Mouse (Mus musculus): ENCODE measurements at regions not wholly inside any gene's neighbourhood (a gene's known extent, or its start where the extent isn't known, plus 50 kb on each side); places are given as distances from the start of the nearest gene placed in this dataset.
A peak's percentile ranks its signal among the peaks of the same experiment; 100 is the strongest.

DNA sequence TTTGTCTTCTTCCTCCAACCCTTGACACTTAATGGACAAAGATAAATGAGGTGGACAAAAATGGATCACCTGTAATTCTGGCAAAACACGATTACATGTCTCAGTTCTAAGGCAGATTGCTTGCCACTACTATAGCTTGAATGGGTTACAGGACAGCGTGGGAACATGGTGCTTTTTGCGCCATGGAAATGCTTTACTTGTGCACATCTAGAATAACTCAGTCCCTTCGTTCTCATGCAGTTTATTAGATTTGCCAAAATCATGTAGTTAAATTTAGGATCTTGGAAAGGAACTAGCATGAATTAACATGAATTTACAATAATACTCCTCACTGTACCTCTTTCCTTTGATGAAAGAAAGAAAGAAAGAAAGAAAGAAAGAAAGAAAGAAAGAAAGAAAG lies 211.1 kb upstream of the Dab2 start:
- Histone ChIP-seq H3K27ac (no peak overlapping the region), H3K27me3 (no peaks in the 10 kb centered on the region), H3K4me1 (no peaks in the 10 kb centered on the region), H3K4me2 (no peak overlapping the region), H3K9ac (no peak overlapping the region), H3K36me3 (no peaks in the 10 kb centered on the region), H3K9me3 (no peaks in the 10 kb centered on the region), H3K4me3 (no peak overlapping the region)
- WGBS, result 80% methylated on average over 4 of the region's 4 CpGs
- ATAC-seq (ENCODE audit: insufficient number of reproducible peaks, insufficient read depth, low FRiP score, low TSS enrichment, low read depth), result no peak

DNA sequence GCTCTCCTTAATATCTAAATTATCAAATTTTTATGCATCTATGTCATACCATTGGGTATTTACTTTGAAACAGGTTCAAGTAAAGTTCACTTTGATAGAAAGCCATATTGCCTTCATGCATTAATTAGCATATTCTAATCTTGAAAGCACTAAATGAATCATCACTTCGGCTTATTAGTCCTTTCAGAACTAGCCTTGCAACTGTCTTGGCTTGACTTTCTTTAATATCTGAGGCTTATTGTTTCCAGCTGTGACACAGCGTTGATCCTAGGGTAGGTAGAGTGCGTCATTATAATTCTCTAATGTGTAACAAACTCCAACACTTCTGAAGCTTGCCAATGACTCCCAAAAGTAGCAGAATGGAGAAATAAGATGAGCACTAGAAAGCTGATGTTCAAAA lies 169.9 kb upstream of the Dab2 start:
- no peak overlapping the region for H3K4me2 ChIP-seq
- H3K36me3 ChIP-seq, result no peaks in the 10 kb centered on the region
- no peaks in the 10 kb centered on the region for H3K9me3 ChIP-seq
- no peaks in the 10 kb centered on the region for H3K27me3 ChIP-seq
- 47% methylated on average over 3 of the region's 3 CpGs for WGBS
- no peak overlapping the region for H3K4me3 ChIP-seq
- no peaks in the 10 kb centered on the region for H3K4me1 ChIP-seq
- H3K27ac ChIP-seq, result no peak overlapping the region
- no peak for ATAC-seq (ENCODE audit: insufficient number of reproducible peaks, insufficient read depth, low FRiP score, low TSS enrichment, low read depth)
- H3K9ac ChIP-seq, result no peak overlapping the region

DNA sequence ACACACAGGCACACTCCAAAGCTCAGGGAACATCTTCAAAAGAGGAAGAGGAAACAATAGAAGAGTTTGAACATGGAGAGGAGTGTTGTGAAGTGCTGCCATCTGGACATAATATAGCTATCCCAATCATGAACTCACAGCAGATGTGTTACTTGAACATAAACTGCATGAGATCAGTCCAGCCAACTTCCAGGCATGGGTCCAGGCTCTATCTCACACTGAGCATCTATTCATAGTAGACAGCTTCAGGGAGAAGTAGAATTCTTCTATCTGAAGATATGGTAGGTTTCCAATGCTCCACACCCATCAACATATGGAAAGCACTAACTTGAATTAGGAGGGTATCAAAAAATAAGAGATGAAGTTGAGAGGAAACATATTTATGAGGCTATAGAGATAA lies 167.4 kb upstream of the Dab2 start:
- ATAC-seq (ENCODE audit: insufficient number of reproducible peaks, insufficient read depth, low FRiP score, low TSS enrichment, low read depth), result no peak
- peaks cover 14% of the 10 kb centered on the region; the same call in 1 of the 2 replicates for H3K9me3 ChIP-seq
- no peak overlapping the region for H3K4me3 ChIP-seq
- H3K4me1 ChIP-seq, result no peaks in the 10 kb centered on the region
- no peak overlapping the region for H3K27ac ChIP-seq
- H3K36me3 ChIP-seq, result no peaks in the 10 kb centered on the region
- H3K27me3 ChIP-seq, result no peaks in the 10 kb centered on the region
- no peak overlapping the region for H3K9ac ChIP-seq
- H3K4me2 ChIP-seq, result no peak overlapping the region

DNA sequence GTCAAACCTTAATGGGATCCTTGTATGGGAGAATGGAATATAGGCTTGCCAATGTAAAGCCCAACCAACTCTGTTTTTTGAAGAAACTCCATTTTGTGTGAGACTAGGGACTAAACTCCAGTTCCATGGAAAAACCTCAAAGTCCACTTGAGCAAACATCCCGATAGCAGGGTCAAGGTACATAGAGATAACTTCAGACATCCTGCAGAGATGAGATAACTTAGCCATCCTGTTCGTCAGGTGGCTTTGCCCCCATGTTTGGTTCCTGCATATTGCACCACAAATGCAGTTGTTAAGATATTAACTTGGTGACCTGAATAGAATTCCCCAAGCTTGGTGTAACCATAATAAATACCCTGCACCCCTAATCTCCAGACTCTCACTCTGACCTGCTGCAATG lies 154.5 kb upstream of the Dab2 start:
- no peaks in the 10 kb centered on the region for H3K36me3 ChIP-seq
- no peak overlapping the region for H3K4me3 ChIP-seq
- H3K4me2 ChIP-seq, result no peak overlapping the region
- no peaks in the 10 kb centered on the region for H3K27me3 ChIP-seq
- no peak overlapping the region for H3K9ac ChIP-seq
- H3K9me3 ChIP-seq, result no peaks in the 10 kb centered on the region
- no peak overlapping the region for H3K27ac ChIP-seq
- no peaks in the 10 kb centered on the region for H3K4me1 ChIP-seq
- 86% methylated on average over 2 of the region's 2 CpGs for whole genome bisulfite sequencing
- ATAC-seq (ENCODE audit: insufficient number of reproducible peaks, insufficient read depth, low FRiP score, low TSS enrichment, low read depth), result no peak

DNA sequence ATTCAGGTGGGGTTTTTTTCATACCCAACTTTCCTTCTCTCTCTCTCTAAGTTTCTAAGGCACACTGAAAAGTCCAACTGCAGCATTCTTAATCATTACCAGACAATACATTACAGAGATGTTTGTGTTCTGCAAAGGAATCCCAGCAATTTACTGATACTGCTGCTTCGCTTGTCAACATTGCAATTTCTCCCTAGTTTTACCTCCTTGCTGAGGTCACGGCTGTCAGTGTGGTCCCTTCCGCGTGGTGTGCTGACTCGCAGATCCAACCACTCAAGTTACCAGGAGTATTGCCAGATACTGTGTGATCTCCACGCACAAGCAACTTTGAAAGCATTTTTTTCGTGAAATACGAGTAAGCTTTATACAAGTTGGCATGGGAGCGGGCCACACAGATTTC lies 144.9 kb upstream of the Dab2 start:
- Histone ChIP-seq H3K4me3 (no peak overlapping the region), H3K4me2 (peak overlapping the region; percentile 27), H3K36me3 (no peaks in the 10 kb centered on the region), H3K9ac (no peak overlapping the region), H3K9me3 (no peaks in the 10 kb centered on the region), H3K4me1 (peaks cover 11% of the 10 kb centered on the region; the same call in 1 of the 2 replicates), H3K27me3 (no peaks in the 10 kb centered on the region), H3K27ac (no peak overlapping the region; the same call in 1 of the 2 replicates)
- ATAC-seq (ENCODE audit: insufficient number of reproducible peaks, insufficient read depth, low FRiP score, low TSS enrichment, low read depth), result no peak
- WGBS, result 13% methylated on average over 9 of the region's 9 CpGs

DNA sequence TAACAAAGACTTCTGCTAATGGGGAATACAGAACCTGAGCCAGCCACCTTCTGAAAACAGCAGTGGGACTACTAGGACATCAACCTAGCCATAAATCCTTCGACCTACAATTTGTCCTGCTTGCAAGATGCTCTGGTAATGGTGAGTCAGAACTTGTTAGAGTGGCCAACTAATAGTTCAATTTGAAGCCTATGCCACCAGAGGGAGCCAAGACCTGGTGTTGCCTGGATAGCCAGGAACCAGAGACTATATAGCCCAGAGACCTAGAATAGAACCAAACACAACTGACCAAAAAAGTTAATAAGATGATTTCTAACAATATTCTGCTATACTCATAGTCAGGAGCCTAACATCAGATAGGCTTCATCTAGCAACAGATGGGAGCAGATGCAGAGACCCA lies 119.3 kb upstream of the Dab2 start:
- ATAC-seq (ENCODE audit: insufficient number of reproducible peaks, insufficient read depth, low FRiP score, low TSS enrichment, low read depth), result no peak
- WGBS, result 87% methylated on average over 1 of the region's 1 CpGs

DNA sequence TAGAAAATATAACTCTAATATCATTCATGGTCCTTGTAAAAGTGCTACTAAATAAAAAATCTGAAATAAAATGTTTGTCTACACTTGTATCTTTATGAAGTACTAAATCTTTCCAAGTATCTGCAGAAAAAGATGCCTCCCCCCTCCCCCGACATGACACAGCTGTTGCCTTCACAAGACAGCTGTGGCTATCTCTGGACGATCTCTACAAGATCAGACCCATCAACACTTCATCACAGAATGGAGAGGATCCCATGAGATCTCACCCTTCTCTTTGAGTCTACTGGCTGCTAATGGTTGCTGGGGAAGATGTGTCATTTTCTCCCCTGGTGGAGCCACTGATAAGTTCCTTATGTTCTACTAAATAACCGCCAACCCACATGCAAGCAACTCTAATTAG lies 116.0 kb upstream of the Dab2 start:
- no peak for ATAC-seq (ENCODE audit: insufficient number of reproducible peaks, insufficient read depth, low FRiP score, low TSS enrichment, low read depth)
- no peak overlapping the region for H3K9ac ChIP-seq
- no peak overlapping the region for H3K4me3 ChIP-seq
- H3K9me3 ChIP-seq, result no peaks in the 10 kb centered on the region
- H3K27ac ChIP-seq, result no peak overlapping the region
- no peaks in the 10 kb centered on the region for H3K27me3 ChIP-seq
- WGBS, result 73% methylated on average over 3 of the region's 3 CpGs
- no peaks in the 10 kb centered on the region for H3K36me3 ChIP-seq
- H3K4me1 ChIP-seq, result no peaks in the 10 kb centered on the region
- H3K4me2 ChIP-seq, result no peak overlapping the region

More for the DNA sequence above, 119.3 kb upstream of the Dab2 start:
- Histone ChIP-seq H3K27me3 (no peaks in the 10 kb centered on the region), H3K9me3 (no peaks in the 10 kb centered on the region), H3K36me3 (no peaks in the 10 kb centered on the region), H3K9ac (no peak overlapping the region), H3K4me2 (no peak overlapping the region), H3K27ac (no peak overlapping the region), H3K4me3 (no peak overlapping the region), H3K4me1 (no peaks in the 10 kb centered on the region)

DNA sequence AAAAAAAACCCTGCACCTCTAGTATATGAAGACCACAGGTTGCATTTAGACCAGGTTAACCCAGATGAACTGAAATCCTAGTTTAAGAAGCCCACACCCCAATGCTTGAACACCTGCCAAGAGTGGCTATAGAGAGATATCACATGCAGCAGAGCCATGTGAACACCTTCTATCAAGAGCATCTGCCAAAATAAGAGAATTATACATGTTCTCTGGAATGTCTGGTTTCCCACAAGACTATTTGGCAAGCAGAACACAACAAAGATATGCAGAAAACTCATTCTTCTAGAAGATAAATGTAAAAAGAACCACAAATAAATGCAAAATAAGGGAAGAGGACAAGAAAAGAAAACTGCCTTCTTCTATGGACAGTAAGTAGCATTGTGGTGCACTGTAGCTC lies 107.7 kb upstream of the Dab2 start:
- Histone ChIP-seq H3K27me3 (no peaks in the 10 kb centered on the region), H3K36me3 (no peaks in the 10 kb centered on the region), H3K4me3 (no peak overlapping the region), H3K4me2 (no peak overlapping the region), H3K9me3 (no peaks in the 10 kb centered on the region), H3K4me1 (no peaks in the 10 kb centered on the region), H3K9ac (no peak overlapping the region), H3K27ac (no peak overlapping the region)
- ATAC-seq (ENCODE audit: insufficient number of reproducible peaks, insufficient read depth, low FRiP score, low TSS enrichment, low read depth), result no peak

DNA sequence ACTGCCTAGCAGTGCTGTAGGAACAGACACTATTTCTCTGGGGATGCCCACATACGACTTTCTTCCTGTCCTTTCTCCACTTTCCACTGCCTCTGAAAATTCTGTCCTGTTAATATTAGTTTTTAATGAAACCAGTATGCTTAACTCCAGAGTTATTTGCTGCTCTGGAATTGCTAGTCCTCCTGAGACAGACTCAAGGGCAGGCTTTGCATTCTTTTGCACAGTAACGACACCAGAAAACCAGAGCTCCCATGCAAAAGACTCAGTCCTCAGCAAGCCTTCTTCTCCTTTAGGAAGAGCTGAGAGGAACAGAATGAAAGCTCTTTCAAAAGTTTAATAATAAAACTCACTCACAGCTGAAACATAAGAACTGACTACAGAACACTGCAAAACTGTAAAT lies 92.3 kb upstream of the Dab2 start:
- 27% methylated on average over 2 of the region's 2 CpGs for WGBS
- no peak overlapping the region for H3K4me2 ChIP-seq
- peaks cover 4% of the 10 kb centered on the region for H3K4me1 ChIP-seq
- H3K27me3 ChIP-seq, result 0 out of 2 replicates have a peak, but pooled peaks cover 5% of the 10 kb centered on the region
- ATAC-seq (ENCODE audit: insufficient number of reproducible peaks, insufficient read depth, low FRiP score, low TSS enrichment, low read depth), result no peak
- H3K4me3 ChIP-seq, result no peak overlapping the region
- H3K36me3 ChIP-seq, result no peaks in the 10 kb centered on the region
- H3K27ac ChIP-seq, result no peak overlapping the region
- no peaks in the 10 kb centered on the region; the same call in 1 of the 2 replicates for H3K9me3 ChIP-seq
- H3K9ac ChIP-seq, result no peak overlapping the region

DNA sequence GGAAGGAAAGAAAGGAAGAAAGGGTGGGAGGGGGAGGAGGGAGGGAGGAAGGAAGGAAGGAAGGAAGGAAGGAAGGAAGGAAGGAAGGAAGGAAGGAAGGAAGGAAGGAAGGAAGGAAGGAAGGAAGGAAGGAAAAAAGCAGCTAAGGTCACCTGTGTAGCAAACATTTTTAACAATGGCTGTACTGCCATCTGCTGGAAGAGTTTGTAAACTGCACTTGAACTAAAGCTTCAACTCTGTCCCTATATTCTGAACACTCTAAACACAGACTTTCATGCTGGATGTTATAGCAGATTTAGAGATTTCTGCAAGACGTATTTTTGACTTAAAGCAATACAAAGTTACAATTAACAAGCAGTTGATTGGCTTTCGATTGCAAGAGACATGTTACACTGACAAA lies 90.3 kb upstream of the Dab2 start:
- Histone ChIP-seq H3K9ac (no peak overlapping the region), H3K36me3 (no peaks in the 10 kb centered on the region), H3K4me1 (peaks cover 4% of the 10 kb centered on the region), H3K27ac (no peak overlapping the region), H3K4me3 (no peak overlapping the region), H3K4me2 (no peak overlapping the region), H3K9me3 (no peaks in the 10 kb centered on the region; the same call in 1 of the 2 replicates), H3K27me3 (0 out of 2 replicates have a peak, but pooled peaks cover 5% of the 10 kb centered on the region)
- WGBS, result 7% methylated on average over 2 of the region's 2 CpGs
- ATAC-seq (ENCODE audit: insufficient number of reproducible peaks, insufficient read depth, low FRiP score, low TSS enrichment, low read depth), result no peak

DNA sequence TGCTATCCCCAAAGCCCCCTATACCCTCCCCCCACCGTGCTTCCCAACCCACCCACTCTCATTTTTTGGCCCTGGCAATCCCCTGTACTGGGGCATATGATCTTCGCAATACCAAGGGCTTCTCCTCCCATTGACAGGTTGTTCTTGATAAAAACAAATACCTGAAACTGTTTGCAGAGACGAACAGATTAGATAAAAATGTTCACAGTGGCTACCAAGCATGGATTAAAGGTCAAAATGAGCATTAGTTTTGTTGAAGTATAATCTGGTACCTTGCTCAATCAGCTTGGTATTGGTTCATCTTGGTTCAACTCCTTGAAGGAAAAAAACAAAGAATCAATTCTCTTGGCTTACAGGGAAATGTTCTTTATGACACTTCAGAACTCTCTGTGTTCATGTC lies 81.5 kb upstream of the Dab2 start:
- Histone ChIP-seq H3K4me3 (no peak overlapping the region), H3K4me2 (no peak overlapping the region), H3K27me3 (no peaks in the 10 kb centered on the region), H3K9me3 (no peaks in the 10 kb centered on the region), H3K9ac (no peak overlapping the region), H3K36me3 (no peaks in the 10 kb centered on the region), H3K27ac (no peak overlapping the region), H3K4me1 (no peaks in the 10 kb centered on the region)
- 67% methylated on average over 3 of the region's 3 CpGs for WGBS
- ATAC-seq (ENCODE audit: insufficient number of reproducible peaks, insufficient read depth, low FRiP score, low TSS enrichment, low read depth), result no peak

DNA sequence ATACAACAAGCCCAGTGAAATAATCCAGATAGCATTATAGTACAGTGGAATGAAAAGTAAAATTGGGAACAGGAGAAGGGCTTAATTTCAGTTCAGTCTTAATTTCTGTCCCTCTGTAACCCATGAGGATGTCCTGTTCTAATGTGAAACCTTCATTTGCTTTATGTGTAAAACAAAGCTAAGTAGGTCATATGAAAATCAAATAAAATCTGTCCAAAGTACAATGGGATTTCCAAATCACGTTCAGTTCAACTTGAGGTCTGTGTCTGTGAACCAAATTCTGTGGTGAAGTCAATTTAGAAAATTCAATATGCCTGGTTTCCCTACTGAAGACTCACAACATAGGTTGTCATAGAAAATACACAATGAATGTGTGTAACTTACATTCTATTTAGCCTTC lies 74.4 kb upstream of the Dab2 start:
- Histone ChIP-seq H3K9me3 (no peaks in the 10 kb centered on the region), H3K27ac (no peak overlapping the region), H3K27me3 (no peaks in the 10 kb centered on the region), H3K9ac (no peak overlapping the region), H3K4me2 (no peak overlapping the region), H3K36me3 (no peaks in the 10 kb centered on the region), H3K4me3 (no peak overlapping the region), H3K4me1 (no peaks in the 10 kb centered on the region)
- no peak for ATAC-seq (ENCODE audit: insufficient number of reproducible peaks, insufficient read depth, low FRiP score, low TSS enrichment, low read depth)
- WGBS, result 79% methylated on average over 1 of the region's 1 CpGs

DNA sequence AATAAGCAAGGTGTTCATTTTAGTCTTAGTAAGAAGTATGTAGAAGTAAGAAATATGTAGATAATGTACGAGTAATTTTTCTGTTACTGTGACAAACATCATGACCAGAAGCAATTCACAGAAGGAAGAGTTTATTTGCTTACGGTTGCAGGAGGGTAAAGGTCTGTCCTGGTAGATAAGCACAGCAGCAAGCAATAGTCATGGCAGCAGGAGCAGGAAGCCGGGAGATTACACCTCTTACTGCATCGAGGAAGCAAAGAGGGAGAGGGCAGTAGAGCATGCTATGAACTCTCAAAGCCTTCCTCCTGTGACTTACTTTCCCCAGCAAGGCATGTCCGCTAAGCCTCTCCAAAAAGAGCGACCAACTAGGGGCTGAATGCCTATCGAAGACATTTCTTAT lies 69.0 kb upstream of the Dab2 start:
- no peak for ATAC-seq (ENCODE audit: insufficient number of reproducible peaks, insufficient read depth, low FRiP score, low TSS enrichment, low read depth)
- no peak overlapping the region for H3K27ac ChIP-seq
- no peaks in the 10 kb centered on the region for H3K4me1 ChIP-seq
- H3K36me3 ChIP-seq, result no peaks in the 10 kb centered on the region
- H3K9me3 ChIP-seq, result no peaks in the 10 kb centered on the region
- H3K9ac ChIP-seq, result no peak overlapping the region
- no peak overlapping the region for H3K4me2 ChIP-seq
- WGBS, result 90% methylated on average over 7 of the region's 7 CpGs
- no peak overlapping the region for H3K4me3 ChIP-seq
- no peaks in the 10 kb centered on the region for H3K27me3 ChIP-seq
